Mouse (Mus musculus) hindbrain, postnatal 0 days (tissue): ENCODE results near the gene Mlph. TPM values are rescaled to one million over a fixed set of nuclear protein-coding genes. Genes with fewer than 3 reads are reported as not detected.
A peak's percentile ranks its signal among the peaks of the same experiment; 100 is the strongest.

Experiments used
- ATAC-seq: fragments of 200-750 bp; cut with Nextera tagmentation; 2 replicates; pipeline ENCODE4 v1.8.0; 2017; ENCODE audit warnings: mild to moderate bottlenecking, moderate TSS enrichment, moderate library complexity
- DNase-seq: peaks from one replicate; pipeline ENCODE4 v3.0.0-alpha.2; 2015; ENCODE audit warnings: low spot score
- H3K27ac ChIP-seq: fragments of 300-500 bp; sonication (generic); 2 replicates; pipeline ENCODE4 v1.5.1; 2014; ENCODE audit warnings: mild to moderate bottlenecking
- H3K27me3 ChIP-seq: fragments of 300-500 bp; sonication (generic); 2 replicates; pipeline ENCODE4 v1.6.1; 2014; ENCODE audit warnings: low read length, mixed read lengths; ENCODE audit not compliant: insufficient read depth
- H3K36me3 ChIP-seq: fragments of 300-500 bp; sonication (generic); 2 replicates; pipeline ENCODE4 v1.6.1; 2014; ENCODE audit warnings: low read length, mixed read lengths; ENCODE audit not compliant: insufficient read depth
- H3K4me1 ChIP-seq: fragments of 300-500 bp; sonication (generic); 2 replicates; pipeline ENCODE4 v1.6.1; 2014; ENCODE audit warnings: antibody characterized with exemption, low read length, mixed read lengths; ENCODE audit not compliant: insufficient read depth
- H3K4me2 ChIP-seq: fragments of 300-500 bp; sonication (generic); 2 replicates; pipeline ENCODE4 v1.6.1; 2014; ENCODE audit warnings: low read depth, mild to moderate bottlenecking, low read length, moderate library complexity, mixed read lengths
- H3K4me3 ChIP-seq: fragments of 300-500 bp; sonication (generic); 2 replicates; pipeline ENCODE4 v1.5.1; 2014; ENCODE audit warnings: low read length
- H3K9ac ChIP-seq: fragments of 300-500 bp; sonication (generic); replicated peaks from 2 replicates; pipeline ENCODE4 v1.6.1; 2014; ENCODE audit warnings: mild to moderate bottlenecking, low read length, moderate library complexity, mixed read lengths
- H3K9me3 ChIP-seq: fragments of 300-500 bp; sonication (generic); 2 replicates; pipeline ENCODE4 v1.6.1; 2016; ENCODE audit warnings: low read length, mixed read lengths
- CTCF ChIP-seq: IDR thresholded peaks from 2 replicates; pipeline ENCODE4 v1.5.1; 2016; ENCODE audit warnings: antibody characterized with exemption, control low read depth, low read depth
- WGBS: fragments of 180-500 bp; shearing (Covaris S2); extraction: QIAGEN DNeasy Blood & Tissue Kit; methylation state at CpG from one replicate; pipeline ENCODE4 v1.1.7; 2014; 5-methylcytosine and 5-hydroxymethylcytosine counted together
- polyA plus RNA-seq: library from polyadenylated mRNA; unstranded; fragments of >200 nt; fragmentation: Nextera tagmentation; extraction: Ambion mirVana; gene quantifications from 2 replicates; pipeline ENCODE4 v1.2.1, GENCODE M21; 2015
- total RNA-seq: library from RNA; depleted of rRNA; stranded (reverse); fragments of >200 nt; gene quantifications from 2 replicates; pipeline ENCODE4 v1.2.3, GENCODE M21; 2014

The Mlph gene
- total and polyA plus RNA-seq, 2 experiments from 2014 or later = 0.51 to 0.63 TPM

- WGBS = 86% methylated on average over 7 of the region's 7 CpGs
- Histone ChIP-seq H3K4me3 (no peak overlapping the region), H3K9me3 (no peaks in the 10 kb centered on the region), H3K27ac (no peak overlapping the region), H3K4me2 (no peak overlapping the region), H3K27me3 (no peaks in the 10 kb centered on the region), H3K4me1 (peaks cover 9% of the 10 kb centered on the region; the same call in 1 of the 2 replicates), H3K9ac (no peak overlapping the region), H3K36me3 (no peaks in the 10 kb centered on the region)
- no peak for TF ChIP-seq CTCF
- no peak for ATAC-seq
- no peak for DNase-seq
Measured at GRCm38 (mm10) chr1:90904729-90905404, 10.0 kb upstream of the Mlph start.

GRCm38 (mm10) chr1:90906357-90906756 is 8.5 kb upstream of the Mlph start:
- peaks cover 9% of the 10 kb centered on the region; the same call in 1 of the 2 replicates for H3K4me1 ChIP-seq
- H3K9me3 ChIP-seq = no peaks in the 10 kb centered on the region
- H3K36me3 ChIP-seq = no peaks in the 10 kb centered on the region
- 18% methylated on average over 2 of the region's 2 CpGs for WGBS
- ATAC-seq (peak; percentile 55), DNase-seq (peak; percentile 72)
- TF ChIP-seq CTCF = peak; percentile 88
- H3K4me3 ChIP-seq = no peak overlapping the region
- no peak overlapping the region for H3K9ac ChIP-seq
- no peak overlapping the region for H3K27ac ChIP-seq
- H3K4me2 ChIP-seq = no peak overlapping the region
- no peaks in the 10 kb centered on the region for H3K27me3 ChIP-seq

GRCm38 (mm10) chr1:90909161-90909560 is 5.7 kb upstream of the Mlph start:
- ATAC-seq (0 out of 2 replicates have a peak, but pooled peaks have one; percentile 30), DNase-seq (peak; percentile 65)
- no peak overlapping the region for H3K27ac ChIP-seq
- H3K4me1 ChIP-seq = peaks cover 4% of the 10 kb centered on the region; the same call in 1 of the 2 replicates
- no peak overlapping the region for H3K9ac ChIP-seq
- H3K36me3 ChIP-seq = no peaks in the 10 kb centered on the region
- peak overlapping the region; percentile 40; the same call in 1 of the 2 replicates for H3K4me2 ChIP-seq
- no peaks in the 10 kb centered on the region for H3K9me3 ChIP-seq
- no peak for TF ChIP-seq CTCF
- no peaks in the 10 kb centered on the region for H3K27me3 ChIP-seq
- no peak overlapping the region for H3K4me3 ChIP-seq

- Histone ChIP-seq H3K4me2 (peak overlapping the region; percentile 40), H3K27ac (no peak overlapping the region), H3K36me3 (no peaks in the 10 kb centered on the region), H3K4me3 (no peak overlapping the region), H3K27me3 (no peaks in the 10 kb centered on the region), H3K4me1 (peaks cover 4% of the 10 kb centered on the region; the same call in 1 of the 2 replicates), H3K9me3 (no peaks in the 10 kb centered on the region), H3K9ac (no peak overlapping the region)
- WGBS = 22% methylated on average over 17 of the region's 17 CpGs
- ATAC-seq (peak; percentile 65), DNase-seq (peak; percentile 53)
- peak; percentile 65 for TF ChIP-seq CTCF
Measured at GRCm38 (mm10) chr1:90909631-90910152, 5.2 kb upstream of the Mlph start.

- H3K4me2 ChIP-seq = no peak overlapping the region
- peaks cover 13% of the 10 kb centered on the region for H3K4me1 ChIP-seq
- no peaks in the 10 kb centered on the region for H3K36me3 ChIP-seq
- H3K27me3 ChIP-seq = no peaks in the 10 kb centered on the region
- DNase-seq (peak; percentile 38), ATAC-seq (peak; percentile 21; the same call in 1 of the 2 replicates)
- no peak overlapping the region for H3K9ac ChIP-seq
- 36% methylated on average over 6 of the region's 6 CpGs for WGBS
- H3K27ac ChIP-seq = no peak overlapping the region
- no peak overlapping the region for H3K4me3 ChIP-seq
- H3K9me3 ChIP-seq = no peaks in the 10 kb centered on the region
- no peak for TF ChIP-seq CTCF
Measured at GRCm38 (mm10) chr1:90913231-90913630, 1.7 kb upstream of the Mlph start.

- Histone ChIP-seq H3K4me3 (no peak overlapping the region), H3K9me3 (no peaks in the 10 kb centered on the region), H3K9ac (no peak overlapping the region), H3K27me3 (no peaks in the 10 kb centered on the region), H3K4me1 (peaks cover 9% of the 10 kb centered on the region), H3K36me3 (no peaks in the 10 kb centered on the region), H3K4me2 (no peak overlapping the region), H3K27ac (no peak overlapping the region)
- ATAC-seq = no peak
- no peak for TF ChIP-seq CTCF
- peak; percentile 49 for DNase-seq
- 61% methylated on average over 6 of the region's 6 CpGs for WGBS
Measured at GRCm38 (mm10) chr1:90917509-90917908, 2.6 kb downstream of the Mlph start.

- no peak overlapping the region for H3K27ac ChIP-seq
- ATAC-seq (no peak), DNase-seq (no peak)
- H3K4me3 ChIP-seq = no peak overlapping the region
- no peak overlapping the region for H3K4me2 ChIP-seq
- H3K9me3 ChIP-seq = no peaks in the 10 kb centered on the region
- H3K4me1 ChIP-seq = no peaks in the 10 kb centered on the region
- H3K27me3 ChIP-seq = no peaks in the 10 kb centered on the region
- H3K36me3 ChIP-seq = no peaks in the 10 kb centered on the region
- 93% methylated on average over 9 of the region's 9 CpGs for WGBS
- H3K9ac ChIP-seq = no peak overlapping the region
- no peak for TF ChIP-seq CTCF
Measured at GRCm38 (mm10) chr1:90921687-90922086, 6.8 kb downstream of the Mlph start.
